Mouse (Mus musculus) cerebellum, adult 2 months (tissue): ENCODE measurements at regions not wholly inside any gene's neighbourhood (a gene's known extent, or its start where the extent isn't known, plus 50 kb on each side); places are given as distances from the start of the nearest gene placed in this dataset.

Experiments used
- DNase-seq, 2 experiments: peaks; one replicate each; pipeline ENCODE4 v3.0.0; 2021
- H3K27ac ChIP-seq: fragments of 200-500 bp; 2 replicates; pipeline ENCODE4 v1.5.1; 2012; ENCODE audit warnings: low read length, control low read depth, inconsistent platforms; ENCODE audit not compliant: insufficient read depth
- H3K27me3 ChIP-seq: fragments of 200-500 bp; 2 replicates; pipeline ENCODE4 v1.6.1; 2012; ENCODE audit warnings: inconsistent platforms, mild to moderate bottlenecking, low read length, moderate library complexity; ENCODE audit not compliant: control insufficient read depth, insufficient read depth
- H3K4me1 ChIP-seq: fragments of 200-500 bp; 2 replicates; pipeline ENCODE4 v1.6.1; 2011; ENCODE audit warnings: low read length; ENCODE audit not compliant: control insufficient read depth, insufficient read depth
- H3K4me3 ChIP-seq: fragments of 200-500 bp; replicated peaks from 2 replicates; pipeline ENCODE3; 2011; ENCODE audit warnings: mild to moderate bottlenecking, low read depth, low read length, control low read depth; ENCODE audit not compliant: insufficient read depth
- CTCF ChIP-seq: fragments of 200-500 bp; IDR thresholded peaks from 2 replicates; pipeline ENCODE4 v1.5.1; 2011; ENCODE audit warnings: low read depth, mild to moderate bottlenecking, control low read depth, low read length, moderate library complexity, borderline replicate concordance; ENCODE audit not compliant: insufficient read depth
- POLR2A ChIP-seq: fragments of 200-500 bp; IDR thresholded peaks from 2 replicates; pipeline ENCODE4 v1.6.1; 2011; ENCODE audit warnings: low read length, control low read depth, borderline replicate concordance; ENCODE audit not compliant: insufficient read depth
- WGBS: fragments of 180-500 bp; shearing (Covaris S2); methylation state at CpG from one replicate; pipeline ENCODE4 v1.1.7; 2018; 5-methylcytosine and 5-hydroxymethylcytosine counted together

- Histone ChIP-seq H3K27me3 (no peaks in the 10 kb centered on the region; the same call in 1 of the 2 replicates), H3K27ac (no peak overlapping the region), H3K4me1 (no peaks in the 10 kb centered on the region; the same call in 1 of the 2 replicates), H3K4me3 (no peak overlapping the region)
- no peak for TF ChIP-seq POLR2A
- TF ChIP-seq CTCF, result no peak
- 57% methylated on average over 12 of the region's 12 CpGs for WGBS
- no peak for DNase-seq
Measured at GRCm38 (mm10) chr2:169445371-169445770, 142.2 kb downstream of the Gm11011 start.

- Histone ChIP-seq H3K27me3 (no peaks in the 10 kb centered on the region; the same call in 1 of the 2 replicates), H3K27ac (no peak overlapping the region), H3K4me1 (no peaks in the 10 kb centered on the region; the same call in 1 of the 2 replicates), H3K4me3 (no peak overlapping the region)
- 90% methylated on average over 8 of the region's 8 CpGs for WGBS
- no peak for DNase-seq
- TF ChIP-seq CTCF (no peak), POLR2A (no peak)
Measured at GRCm38 (mm10) chr2:169443271-169443670, 144.3 kb downstream of the Gm11011 start.

- Histone ChIP-seq H3K27me3 (no peaks in the 10 kb centered on the region), H3K4me1 (no peaks in the 10 kb centered on the region), H3K4me3 (no peak overlapping the region), H3K27ac (no peak overlapping the region)
- no peak for DNase-seq
- 98% methylated on average over 8 of the region's 8 CpGs for WGBS
- TF ChIP-seq POLR2A, result no peak
- no peak for TF ChIP-seq CTCF
Measured at GRCm38 (mm10) chr2:169431516-169431915, 156.0 kb downstream of the Gm11011 start.

- Histone ChIP-seq H3K4me3 (no peak overlapping the region), H3K27ac (no peak overlapping the region), H3K4me1 (no peaks in the 10 kb centered on the region), H3K27me3 (no peaks in the 10 kb centered on the region)
- no peak for DNase-seq
- no peak for TF ChIP-seq CTCF
- no peak for TF ChIP-seq POLR2A
- WGBS, result 80% methylated on average over 7 of the region's 7 CpGs
Measured at GRCm38 (mm10) chr2:169429411-169429810, 158.1 kb downstream of the Gm11011 start.

- H3K4me1 ChIP-seq, result peaks cover 2% of the 10 kb centered on the region; the same call in 1 of the 2 replicates
- WGBS, result 8% methylated on average over 12 of the region's 12 CpGs
- no peaks in the 10 kb centered on the region for H3K27me3 ChIP-seq
- no peak overlapping the region for H3K4me3 ChIP-seq
- TF ChIP-seq CTCF (no peak), POLR2A (no peak)
- DNase-seq, result peak in 1 of 2 experiments; percentile 1
- H3K27ac ChIP-seq, result no peak overlapping the region
Measured at GRCm38 (mm10) chr2:169424166-169424920, 163.2 kb downstream of the Gm11011 start.

GRCm38 (mm10) chr2:169412361-169412760, 175.2 kb downstream of the Gm11011 start:
- TF ChIP-seq CTCF (no peak), POLR2A (no peak)
- no peaks in the 10 kb centered on the region for H3K27me3 ChIP-seq
- no peaks in the 10 kb centered on the region for H3K4me1 ChIP-seq
- H3K4me3 ChIP-seq, result no peak overlapping the region
- DNase-seq, result no peak
- no peak overlapping the region for H3K27ac ChIP-seq
- 84% methylated on average over 6 of the region's 6 CpGs for WGBS

GRCm38 (mm10) chr2:169410080-169410479, 177.5 kb downstream of the Gm11011 start:
- no peak for TF ChIP-seq POLR2A
- TF ChIP-seq CTCF, result no peak
- H3K27ac ChIP-seq, result no peak overlapping the region
- H3K4me3 ChIP-seq, result no peak overlapping the region
- WGBS, result 75% methylated on average over 3 of the region's 3 CpGs
- no peaks in the 10 kb centered on the region for H3K27me3 ChIP-seq
- DNase-seq, result no peak
- H3K4me1 ChIP-seq, result no peaks in the 10 kb centered on the region

GRCm38 (mm10) chr2:169404908-169405690, 182.4 kb downstream of the Gm11011 start:
- DNase-seq, result no peak
- Histone ChIP-seq H3K4me3 (no peak overlapping the region), H3K27ac (no peak overlapping the region), H3K27me3 (no peaks in the 10 kb centered on the region), H3K4me1 (no peaks in the 10 kb centered on the region)
- TF ChIP-seq CTCF, result no peak
- TF ChIP-seq POLR2A, result no peak
- 17% methylated on average over 6 of the region's 6 CpGs for WGBS
